Mouse (Mus musculus) thymus, adult 18-20 months (tissue): Measurements from ENCODE around the gene Brpf1.

Source experiments
- DNase-seq, 2 experiments: peaks; one replicate each; pipeline ENCODE4 v3.0.0; 2022; ENCODE audit warnings: mixed read lengths in 2 of 2

The Brpf1 gene

GRCm38 (mm10) chr6:113361476-113361875 is 54.5 kb downstream of the Brpf1 start:
- no peak for DNase-seq

GRCm38 (mm10) chr6:113362241-113362640 is 55.3 kb downstream of the Brpf1 start:
- DNase-seq: no peak

DNA sequence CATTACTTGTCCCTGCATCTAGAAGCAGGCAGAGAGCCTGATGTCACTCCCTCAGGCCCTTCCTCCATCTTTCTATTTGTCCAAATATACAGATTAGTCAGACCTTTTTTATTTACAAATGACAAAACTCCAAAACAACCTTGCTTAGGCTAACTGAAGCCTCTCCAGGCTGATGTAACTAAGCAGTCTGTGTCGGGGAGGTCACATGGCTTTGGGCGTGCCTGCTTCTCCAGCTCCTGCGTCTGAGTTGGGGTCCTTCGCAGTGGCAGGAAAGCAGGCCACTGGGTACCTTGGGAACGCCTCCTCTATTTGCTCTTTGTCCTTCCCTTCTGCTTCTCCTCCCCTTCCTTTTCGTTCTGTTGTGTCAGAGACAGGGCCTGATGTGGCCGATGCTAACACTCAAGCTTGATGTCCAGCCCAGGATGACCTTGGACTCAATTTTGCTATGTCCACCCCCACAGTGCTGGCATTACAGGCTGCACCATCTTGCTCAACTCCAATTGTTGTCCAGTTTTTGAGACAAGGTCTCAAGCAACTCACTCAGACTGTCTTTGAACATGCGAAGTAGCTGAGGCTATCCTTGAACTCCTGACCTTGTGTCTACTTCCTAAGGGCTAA is 57.7 kb downstream of the Brpf1 start:
- DNase-seq: no peak

GRCm38 (mm10) chr6:113366639-113367038 is 59.7 kb downstream of the Brpf1 start:
- DNase-seq: no peak

- DNase-seq: no peak
These were observed 60.6 kb downstream of the Brpf1 start for GRCm38 (mm10) chr6:113367574-113367973.

- no peak for DNase-seq
These were observed 61.2 kb downstream of the Brpf1 start for GRCm38 (mm10) chr6:113368124-113368523.

DNA sequence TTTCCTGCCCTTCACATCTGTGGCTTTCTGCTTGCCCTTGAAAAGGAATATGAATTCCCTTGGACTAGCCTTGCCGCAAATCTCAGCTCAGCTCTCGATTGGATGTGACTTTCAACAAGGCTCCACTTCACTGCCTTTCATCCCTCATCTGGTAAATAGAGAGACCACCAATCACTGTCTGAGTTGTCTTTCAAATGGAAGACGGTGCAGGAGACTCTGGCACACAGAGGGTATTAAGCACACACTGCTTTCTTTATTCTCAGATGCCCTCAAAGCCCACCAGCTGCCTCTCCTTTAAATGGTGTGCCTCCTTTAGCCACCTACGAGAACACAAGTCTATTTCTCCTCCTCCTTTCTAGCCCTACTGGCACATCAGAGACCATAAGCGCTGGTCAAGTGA is 61.6 kb downstream of the Brpf1 start:
- DNase-seq: no peak

- DNase-seq: no peak
These were observed 63.4 kb downstream of the Brpf1 start for GRCm38 (mm10) chr6:113370194-113370929.

DNA sequence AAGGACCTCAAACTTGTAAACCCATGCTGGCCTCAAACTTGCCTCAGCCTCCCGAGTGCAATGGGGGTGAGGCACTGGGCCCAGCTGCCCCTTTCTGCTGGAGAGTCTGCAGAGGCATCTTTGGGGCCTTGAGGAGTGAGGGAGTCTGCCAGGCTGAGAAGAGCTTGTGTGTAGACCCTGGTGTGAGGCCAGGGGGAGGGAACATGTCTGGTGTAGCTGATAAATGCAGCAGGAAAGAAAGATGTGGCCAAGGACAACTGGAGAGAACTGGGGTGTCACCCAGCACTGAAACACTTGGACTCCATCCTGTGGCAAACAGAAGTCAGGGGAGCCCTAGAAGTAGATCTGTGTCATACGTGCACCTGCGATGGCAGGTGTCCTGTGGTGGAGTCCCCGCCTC is 66.6 kb downstream of the Brpf1 start:
- no peak for DNase-seq
